18 mouse cellular contexts compared by ENCODE assay signal in genomic region chr6:143116779-143117178, GRCm38 (mm10).
"Had no signal": no experiment of that assay in that cellular context is flagged by ENCODE, and none has a peak within 500 bp of the region (broad histone marks: within the 10 kb centered on the region; RNA-seq: fewer than 3 reads in every experiment).

No protein-coding gene starts in this region.

- H3K4me3 ChIP-seq: liver, embryonic 13.5 days; liver, embryonic 15.5 days; lung, embryonic 15.5 days; megakaryocyte, embryonic 14.5 days; midbrain, embryonic 12.5 days; neural tube, embryonic 12.5 days; stomach, embryonic 15.5 days had no signal

- H3K36me3 ChIP-seq: liver, embryonic 13.5 days; liver, embryonic 15.5 days; lung, embryonic 15.5 days; midbrain, embryonic 12.5 days; neural tube, embryonic 12.5 days; stomach, embryonic 15.5 days had no signal

- H3K9ac ChIP-seq: liver, embryonic 13.5 days; liver, embryonic 15.5 days; liver, postnatal 0 days; lung, embryonic 15.5 days; midbrain, embryonic 12.5 days; neural tube, embryonic 12.5 days; stomach, embryonic 15.5 days had no signal

- H3K4me1 ChIP-seq: lung, embryonic 15.5 days; midbrain, embryonic 12.5 days; neural tube, embryonic 12.5 days; stomach, embryonic 15.5 days had no signal

- H3K9me3 ChIP-seq: liver, embryonic 15.5 days; lung, embryonic 15.5 days; midbrain, embryonic 12.5 days; stomach, embryonic 15.5 days had no signal

- H3K27me3 ChIP-seq: liver, embryonic 13.5 days; liver, embryonic 15.5 days; lung, embryonic 15.5 days; megakaryocyte, embryonic 14.5 days; midbrain, embryonic 12.5 days; neural tube, embryonic 12.5 days; stomach, embryonic 15.5 days had no signal

- DNase-seq: liver, embryonic 13.5 days; liver, postnatal 0 days; lung, adult 2 months; lung, postnatal 14 days; lung, postnatal 36 days; midbrain, embryonic 14.5 days; right cerebral cortex, postnatal 14 days; thymus, adult 18-20 months; thymus, postnatal 14 days; thymus, postnatal 36 days had no signal

- ATAC-seq: liver, postnatal 0 days; lung, postnatal 0 days had no signal

- H3K27ac ChIP-seq: liver, embryonic 13.5 days; liver, embryonic 15.5 days; lung, embryonic 15.5 days; macrophage; midbrain, embryonic 12.5 days; neural tube, embryonic 12.5 days; stomach, embryonic 15.5 days had no signal
